Mouse (Mus musculus) liver, postnatal 0 days (tissue): Measurements from ENCODE around the gene Cux2. TPM values are rescaled to one million over a fixed set of nuclear protein-coding genes. Genes with fewer than 3 reads are reported as not detected.

ENCODE experiments used
- ATAC-seq: fragments of 200-750 bp; cut with Nextera tagmentation; 2 replicates; pipeline ENCODE4 v1.8.0; 2017; ENCODE audit warnings: mild to moderate bottlenecking, moderate library complexity
- DNase-seq: peaks from one replicate; pipeline ENCODE4 v3.0.0-alpha.2; 2016
- H3K27ac ChIP-seq: fragments of 300-500 bp; sonication (generic); 2 replicates; pipeline ENCODE4 v1.5.1; 2014; ENCODE audit warnings: antibody characterized with exemption, moderate library complexity, mild to moderate bottlenecking, low read depth
- H3K27me3 ChIP-seq: fragments of 300-500 bp; sonication (generic); 2 replicates; pipeline ENCODE4 v1.6.1; 2014; ENCODE audit warnings: low read length, control low read depth, mixed read lengths; ENCODE audit not compliant: insufficient read depth
- H3K36me3 ChIP-seq: fragments of 300-500 bp; sonication (generic); replicated peaks from 2 replicates; pipeline ENCODE4 v1.6.1; 2014; ENCODE audit warnings: mild to moderate bottlenecking, control low read depth, low read length, moderate library complexity, mixed read lengths; ENCODE audit not compliant: insufficient read depth
- H3K4me1 ChIP-seq: fragments of 300-500 bp; sonication (generic); 2 replicates; pipeline ENCODE4 v1.6.1; 2014; ENCODE audit warnings: antibody characterized with exemption, mild to moderate bottlenecking, control low read depth; ENCODE audit not compliant: insufficient read depth
- H3K4me2 ChIP-seq: fragments of 300-500 bp; sonication (generic); 2 replicates; pipeline ENCODE4 v1.6.1; 2014; ENCODE audit warnings: low read depth, mild to moderate bottlenecking, low read length, moderate library complexity, mixed read lengths
- H3K4me3 ChIP-seq: fragments of 300-500 bp; sonication (generic); 2 replicates; pipeline ENCODE4 v1.5.1; 2014; ENCODE audit warnings: low read depth, low read length
- H3K9ac ChIP-seq: fragments of 300-500 bp; sonication (generic); replicated peaks from 2 replicates; pipeline ENCODE4 v1.6.1; 2014; ENCODE audit warnings: mild to moderate bottlenecking, moderate library complexity
- H3K9me3 ChIP-seq: fragments of 300-500 bp; sonication (generic); 2 replicates; pipeline ENCODE4 v1.6.1; 2016; ENCODE audit warnings: mild to moderate bottlenecking, control low read depth, low read length, mixed read lengths
- CTCF ChIP-seq: sonication (generic); IDR thresholded peaks from 2 replicates; pipeline ENCODE4 v1.5.1; 2016; ENCODE audit warnings: antibody characterized with exemption, low read depth
- EP300 ChIP-seq: IDR thresholded peaks from 2 replicates; pipeline ENCODE4 v1.6.1; 2016; ENCODE audit warnings: antibody characterized with exemption, low read depth, mild to moderate bottlenecking
- WGBS: fragments of 180-500 bp; shearing (Covaris S2); extraction: QIAGEN DNeasy Blood & Tissue Kit; methylation state at CpG from one replicate; pipeline ENCODE4 v1.1.7; 2014; ENCODE audit not compliant: insufficient replicate concordance; 5-methylcytosine and 5-hydroxymethylcytosine counted together
- polyA plus RNA-seq: library from polyadenylated mRNA; unstranded; fragments of >200 nt; fragmentation: Nextera tagmentation; extraction: Ambion mirVana; gene quantifications from 2 replicates; pipeline ENCODE4 v1.2.1, GENCODE M21; 2015

Gene Cux2
- polyA plus RNA-seq, 1 experiment from 2014 or later, result 3.5 TPM

DNA sequence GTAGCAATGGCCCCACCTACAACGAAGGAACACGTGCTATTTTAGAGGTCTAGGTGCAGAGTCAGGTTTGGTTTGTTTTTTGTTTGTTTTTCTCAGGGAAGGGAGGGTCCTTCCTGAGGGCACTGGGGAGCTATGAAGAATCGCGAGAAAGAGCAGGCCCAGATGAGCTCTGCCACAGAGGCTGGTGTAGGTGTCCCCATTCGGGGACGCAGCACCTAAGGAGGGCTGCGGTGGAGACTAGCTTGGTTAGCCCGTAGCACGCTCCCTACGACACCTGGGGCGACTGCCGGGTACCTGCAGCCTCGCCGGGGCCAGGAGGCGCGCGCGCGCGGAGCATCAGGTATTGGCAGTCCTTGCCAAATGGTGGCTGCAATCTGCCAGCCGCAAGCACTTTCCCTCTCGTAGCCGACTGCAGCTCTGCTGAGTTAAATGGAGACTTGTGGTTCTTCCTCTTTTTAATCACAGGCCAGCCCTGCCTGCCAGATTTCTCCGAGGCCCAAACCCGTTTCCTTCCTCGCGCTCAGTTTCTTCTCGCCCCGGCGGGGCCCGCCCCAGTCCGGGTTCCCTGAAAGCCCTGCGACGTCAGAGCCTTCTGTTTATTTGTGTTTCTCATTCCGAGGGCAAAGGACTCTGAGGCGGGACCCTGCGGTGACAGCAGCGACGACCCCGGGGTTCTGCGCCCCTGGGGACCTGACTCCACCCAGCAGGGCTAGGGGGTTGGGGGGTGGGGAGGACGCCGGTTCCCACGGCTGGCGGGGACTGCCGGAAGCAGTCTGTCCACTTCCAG, 211.4 kb downstream of the Cux2 start:
- Histone ChIP-seq H3K4me1 (peaks cover 58% of the 10 kb centered on the region), H3K27me3 (0 out of 2 replicates have a peak, but pooled peaks cover under 1% of the 10 kb centered on the region), H3K9me3 (no peaks in the 10 kb centered on the region), H3K36me3 (no peaks in the 10 kb centered on the region), H3K4me2 (peak overlapping the region; percentile 92), H3K4me3 (peak overlapping the region; percentile 90), H3K27ac (peak overlapping the region; percentile 100), H3K9ac (peak overlapping the region; percentile 74)
- TF ChIP-seq CTCF (peak; percentile 1; the same call in 1 of the 2 replicates), EP300 (0 out of 2 replicates have a peak, but pooled peaks have one; percentile 26)
- WGBS, result under 1% methylated on average over 46 of the region's 46 CpGs
- ATAC-seq (peak; percentile 16), DNase-seq (peak; percentile 75)

DNA sequence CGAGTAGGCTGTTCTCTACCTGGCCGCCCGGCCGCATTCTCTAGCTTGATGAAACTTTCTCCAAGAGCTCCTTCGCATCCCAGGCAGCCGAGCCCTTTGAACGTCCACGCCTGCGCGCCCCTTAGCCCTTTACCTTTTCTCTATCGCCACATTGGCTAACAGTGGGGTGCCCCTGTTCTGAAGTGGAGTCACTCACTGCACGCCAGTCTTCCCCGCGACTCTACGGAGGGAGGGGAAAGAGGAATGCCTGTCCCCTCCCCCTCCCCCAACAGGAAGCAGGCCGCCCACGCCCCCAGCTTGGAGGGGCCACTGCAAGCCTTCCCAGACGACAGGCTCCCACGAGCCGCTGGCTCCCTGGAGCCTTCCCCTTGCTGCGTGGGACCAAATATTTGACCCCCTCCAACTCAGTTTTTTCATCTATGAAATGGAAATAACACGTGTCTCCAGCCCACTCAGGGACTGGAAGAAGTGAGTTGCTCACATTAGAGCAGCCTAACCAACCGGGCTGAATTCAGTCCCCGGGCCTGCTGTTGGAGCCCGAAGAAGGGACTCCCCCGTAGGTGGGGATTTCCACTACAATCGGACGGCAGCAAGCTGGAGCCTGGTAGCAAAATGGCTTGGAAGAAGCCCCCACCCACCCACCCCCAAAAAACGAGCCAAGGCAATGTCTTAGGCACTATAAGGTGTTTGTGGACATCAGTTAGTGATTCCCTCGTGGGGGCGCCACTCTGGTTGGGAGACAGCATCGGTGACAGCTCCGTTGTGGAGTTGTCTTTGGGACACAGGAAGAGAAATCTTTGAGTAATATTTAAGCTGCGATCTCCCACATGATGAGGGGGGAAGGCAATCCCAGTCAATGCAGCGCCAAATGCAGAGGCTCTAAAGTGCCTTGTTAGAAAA, 212.2 kb downstream of the Cux2 start, which contains the start of gene Sh2b3:
Sh2b3 (minus strand) TSS at position 206 of the 900 bp plus-strand sequence.
- TF ChIP-seq EP300, result no peak
- TF ChIP-seq CTCF, result peak; percentile 16
- peak within 1 kb of the TSS; percentile 90 for H3K4me3 ChIP-seq
- ATAC-seq (peak; percentile 1; the same call in 1 of the 2 replicates), DNase-seq (peak; percentile 63)
- peaks cover 58% of the 10 kb centered on the region for H3K4me1 ChIP-seq
- no peaks in the 10 kb centered on the region for H3K36me3 ChIP-seq
- peak within 1 kb of the TSS; percentile 92 for H3K4me2 ChIP-seq
- no peaks in the 10 kb centered on the region for H3K27me3 ChIP-seq
- peak within 1 kb of the TSS; percentile 100 for H3K27ac ChIP-seq
- under 1% methylated on average over 34 of the region's 35 CpGs for WGBS
- peak within 1 kb of the TSS; percentile 97 for H3K9ac ChIP-seq
- H3K9me3 ChIP-seq, result no peaks in the 10 kb centered on the region

DNA sequence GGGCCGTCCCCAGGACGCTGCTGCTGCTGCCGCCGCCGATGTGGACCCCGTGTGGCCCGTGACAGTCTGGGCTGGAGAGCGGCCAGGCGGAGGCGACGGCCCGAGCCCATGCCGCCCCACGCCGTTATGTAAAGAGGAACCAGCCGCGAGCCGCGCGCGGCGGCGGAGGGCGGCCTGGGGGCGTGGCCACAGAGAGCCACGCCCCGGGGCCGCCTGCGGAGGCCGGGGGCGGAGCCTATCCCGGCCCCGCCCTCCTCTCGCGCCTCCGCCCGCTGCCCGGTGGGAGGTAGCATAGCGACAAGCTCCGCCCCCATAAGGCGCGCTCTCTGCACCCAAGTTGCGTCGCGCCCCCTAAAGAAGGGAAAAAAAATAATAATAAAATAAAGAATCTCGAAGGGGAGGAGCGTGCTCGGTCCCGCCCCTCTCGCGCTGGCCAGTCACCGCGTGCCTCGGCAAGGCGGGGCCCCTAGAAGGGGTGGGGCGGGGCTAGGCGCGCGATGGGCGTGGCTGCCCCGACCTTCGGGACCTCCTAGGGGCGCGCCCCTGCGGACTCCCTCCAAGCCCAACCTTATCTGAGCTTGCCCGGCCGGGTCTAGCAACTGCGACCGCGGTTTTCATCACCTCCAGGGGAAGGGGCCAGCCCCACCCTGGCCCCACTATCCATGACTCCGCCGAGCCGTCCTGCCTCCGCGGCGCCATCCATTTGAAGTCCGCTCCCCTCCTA, 213.0 kb downstream of the Cux2 start:
- no peaks in the 10 kb centered on the region for H3K9me3 ChIP-seq
- peak overlapping the region; percentile 97 for H3K9ac ChIP-seq
- peak overlapping the region; percentile 100 for H3K27ac ChIP-seq
- H3K27me3 ChIP-seq, result no peaks in the 10 kb centered on the region
- peak overlapping the region; percentile 90 for H3K4me3 ChIP-seq
- H3K4me2 ChIP-seq, result peak overlapping the region; percentile 92
- DNase-seq, result peak; percentile 94
- 1% methylated on average over 66 of the region's 77 CpGs for WGBS
- peaks cover 6% of the 10 kb centered on the region; the same call in 1 of the 2 replicates for H3K36me3 ChIP-seq
- H3K4me1 ChIP-seq, result peaks cover 58% of the 10 kb centered on the region
- ATAC-seq, result peak; percentile 79
- TF ChIP-seq EP300 (no peak), CTCF (peak; percentile 27; the same call in 1 of the 2 replicates)

DNA sequence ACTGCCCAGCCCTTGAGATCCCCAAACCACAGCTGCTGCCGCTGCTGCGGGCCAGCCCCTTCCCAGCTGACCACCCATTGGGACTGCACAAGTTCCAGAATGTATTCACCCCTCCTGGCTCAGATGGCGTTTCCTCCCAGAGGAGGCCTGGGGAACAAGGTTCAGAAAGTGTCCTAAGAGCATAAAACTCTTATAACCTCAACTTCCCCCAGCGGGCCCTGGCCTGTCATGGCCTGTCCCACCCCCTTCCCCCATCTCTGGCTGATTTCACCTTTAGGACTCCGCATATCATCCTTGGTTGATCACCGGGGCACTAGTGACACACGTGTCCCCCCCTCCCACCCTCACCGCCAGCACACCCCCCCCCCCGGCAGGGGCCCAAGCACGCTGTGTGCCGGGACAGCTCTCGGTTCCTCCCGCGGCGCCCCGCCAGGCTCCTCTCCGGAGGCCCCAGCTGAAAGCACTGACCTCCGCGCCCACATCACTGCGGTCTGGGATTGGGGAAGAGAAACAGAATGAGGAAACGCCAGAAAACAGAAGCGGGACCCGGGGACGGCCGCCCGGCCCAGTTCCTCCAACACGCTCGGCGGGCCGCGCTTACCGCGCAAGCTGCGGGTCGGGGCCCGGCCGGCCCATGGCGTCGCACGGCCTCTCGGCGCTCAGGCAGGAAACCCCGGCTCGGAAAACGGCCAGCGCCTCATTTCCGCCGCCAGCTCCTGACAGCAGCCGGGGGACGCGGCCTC, 213.8 kb downstream of the Cux2 start:
- ATAC-seq (peak; percentile 28), DNase-seq (peak; percentile 84)
- 3% methylated on average over 44 of the region's 51 CpGs for WGBS
- Histone ChIP-seq H3K9me3 (no peaks in the 10 kb centered on the region), H3K4me3 (peak overlapping the region; percentile 90), H3K4me2 (peak overlapping the region; percentile 92), H3K27ac (peak overlapping the region; percentile 100), H3K36me3 (peaks cover 6% of the 10 kb centered on the region; the same call in 1 of the 2 replicates), H3K27me3 (no peaks in the 10 kb centered on the region), H3K9ac (peak overlapping the region; percentile 97), H3K4me1 (peaks cover 57% of the 10 kb centered on the region)
- TF ChIP-seq EP300 (no peak), CTCF (no peak)
